Mouse (Mus musculus): ENCODE data around the gene Spsb1.
A peak's percentile ranks its signal among the peaks of the same experiment; 100 is the strongest.

The Spsb1 gene

GRCm38 (mm10) chr4:149953621-149954481 lies 992 bp downstream of the Spsb1 start:
- peak; percentile 63 to 67 for DNase-seq (ENCODE audit: low spot score in 2 of 2)

GRCm38 (mm10) chr4:149952201-149952600 lies 2.6 kb downstream of the Spsb1 start:
- DNase-seq (ENCODE audit: low spot score in 2 of 2): no peak

- DNase-seq (ENCODE audit: low spot score in 2 of 2): peak in 1 of 2 experiments; percentile 40
Measured at GRCm38 (mm10) chr4:149951201-149951600, 3.6 kb downstream of the Spsb1 start.

GRCm38 (mm10) chr4:149949691-149950090 lies 5.2 kb downstream of the Spsb1 start:
- no peak for DNase-seq (ENCODE audit: low spot score in 2 of 2)

GRCm38 (mm10) chr4:149948119-149948518 lies 6.7 kb downstream of the Spsb1 start:
- peak; percentile 62 to 71 for DNase-seq (ENCODE audit: low spot score in 2 of 2)

- no peak for DNase-seq (ENCODE audit: low spot score in 2 of 2)
Measured at GRCm38 (mm10) chr4:149947396-149947795, 7.4 kb downstream of the Spsb1 start.

GRCm38 (mm10) chr4:149945194-149945593 lies 9.6 kb downstream of the Spsb1 start:
- no peak for DNase-seq (ENCODE audit: low spot score in 2 of 2)

- no peak for DNase-seq (ENCODE audit: low spot score in 2 of 2)
Measured at GRCm38 (mm10) chr4:149944214-149944613, 10.6 kb downstream of the Spsb1 start.

GRCm38 (mm10) chr4:149942831-149943741 lies 11.8 kb downstream of the Spsb1 start:
- DNase-seq (ENCODE audit: low spot score in 2 of 2): no peak

GRCm38 (mm10) chr4:149941067-149941755 lies 13.6 kb downstream of the Spsb1 start:
- peak in 1 of 2 experiments; percentile 77 for DNase-seq (ENCODE audit: low spot score in 2 of 2)

GRCm38 (mm10) chr4:149938701-149939100 lies 16.1 kb downstream of the Spsb1 start:
- no peak for DNase-seq (ENCODE audit: low spot score in 2 of 2)

- DNase-seq (ENCODE audit: low spot score in 2 of 2): peak in 1 of 2 experiments; percentile 45
Measured at GRCm38 (mm10) chr4:149936921-149937320, 17.9 kb downstream of the Spsb1 start.

GRCm38 (mm10) chr4:149935470-149935869 lies 19.4 kb downstream of the Spsb1 start:
- DNase-seq (ENCODE audit: low spot score in 2 of 2): no peak

GRCm38 (mm10) chr4:149933519-149934245 lies 21.2 kb downstream of the Spsb1 start:
- DNase-seq (ENCODE audit: low spot score in 2 of 2): no peak

GRCm38 (mm10) chr4:149933025-149933424 lies 21.8 kb downstream of the Spsb1 start:
- DNase-seq (ENCODE audit: low spot score in 2 of 2): no peak

GRCm38 (mm10) chr4:149932108-149932815 lies 22.6 kb downstream of the Spsb1 start:
- no peak for DNase-seq (ENCODE audit: low spot score in 2 of 2)

- DNase-seq (ENCODE audit: low spot score in 2 of 2): no peak
Measured at GRCm38 (mm10) chr4:149930755-149931154, 24.1 kb downstream of the Spsb1 start.

GRCm38 (mm10) chr4:149923014-149923413 lies 31.8 kb downstream of the Spsb1 start:
- no peak for DNase-seq (ENCODE audit: low spot score in 2 of 2)

- DNase-seq (ENCODE audit: low spot score in 2 of 2): peak; percentile 78 to 84
Measured at GRCm38 (mm10) chr4:149922121-149922718, 32.6 kb downstream of the Spsb1 start.

- DNase-seq (ENCODE audit: low spot score in 2 of 2): peak; percentile 54 to 61
Measured at GRCm38 (mm10) chr4:149920886-149921285, 34.0 kb downstream of the Spsb1 start.

Data from heart, adult 9 months (tissue).